Mouse (Mus musculus) MN1 (cell line): ENCODE results near the gene Klf17.
"Not testable (repeated sequence)": the region's sequence is repeated elsewhere in the genome, so short reads cannot be mapped to it uniquely, and the experiment has no call there.

Experiments
- DNase-seq: peaks from one replicate; pipeline ENCODE4 v3.0.0-alpha.2; 2016; ENCODE audit warnings: low spot score

Gene Klf17

GRCm38 (mm10) chr4:117765416-117765815 lies at the start of gene Klf17:
Klf17 (minus strand) TSS chr4:117765648.
- no peak for DNase-seq

GRCm38 (mm10) chr4:117814333-117814732 lies 48.9 kb upstream of the Klf17 start:
- DNase-seq, result peak; percentile 14

GRCm38 (mm10) chr4:117813591-117814192 lies 48.2 kb upstream of the Klf17 start:
- peak; percentile 55 for DNase-seq

GRCm38 (mm10) chr4:117810933-117811332 lies 45.5 kb upstream of the Klf17 start:
- DNase-seq, result no peak

- DNase-seq, result peak; percentile 7
These were observed 41.5 kb upstream of the Klf17 start for GRCm38 (mm10) chr4:117806992-117807391.

- no peak for DNase-seq
These were observed 34.5 kb upstream of the Klf17 start for GRCm38 (mm10) chr4:117799904-117800303.

GRCm38 (mm10) chr4:117788308-117788707 lies 22.9 kb upstream of the Klf17 start:
- DNase-seq, result no peak

- no peak for DNase-seq
These were observed 21.5 kb upstream of the Klf17 start for GRCm38 (mm10) chr4:117786963-117787362.

- no peak for DNase-seq
These were observed 17.5 kb upstream of the Klf17 start for GRCm38 (mm10) chr4:117782908-117783307.

GRCm38 (mm10) chr4:117772960-117773359 lies 7.5 kb upstream of the Klf17 start:
- DNase-seq, result no peak

GRCm38 (mm10) chr4:117770935-117771334 lies 5.5 kb upstream of the Klf17 start:
- DNase-seq, result peak; percentile 42

GRCm38 (mm10) chr4:117760151-117760550 lies 5.3 kb downstream of the Klf17 start:
- no peak for DNase-seq

- not testable (repeated sequence) for DNase-seq
These were observed 13.0 kb downstream of the Klf17 start for GRCm38 (mm10) chr4:117752469-117752868.

- no peak for DNase-seq
These were observed 27.9 kb downstream of the Klf17 start for GRCm38 (mm10) chr4:117737559-117737958.

GRCm38 (mm10) chr4:117731926-117732325 lies 33.5 kb downstream of the Klf17 start:
- DNase-seq, result no peak

- no peak for DNase-seq
These were observed 41.3 kb downstream of the Klf17 start, which contains the start of gene Gm12845 for GRCm38 (mm10) chr4:117724112-117724511. Gm12845 (plus strand) TSS chr4:117724412.

GRCm38 (mm10) chr4:117713303-117714098 lies 51.9 kb downstream of the Klf17 start:
- no peak for DNase-seq

GRCm38 (mm10) chr4:117712314-117712713 lies 53.1 kb downstream of the Klf17 start:
- DNase-seq, result no peak

- DNase-seq, result no peak
These were observed 56.5 kb downstream of the Klf17 start for GRCm38 (mm10) chr4:117708780-117709550.
